Mouse (Mus musculus): ENCODE results near the gene Eef2kmt.

Gene Eef2kmt

DNA sequence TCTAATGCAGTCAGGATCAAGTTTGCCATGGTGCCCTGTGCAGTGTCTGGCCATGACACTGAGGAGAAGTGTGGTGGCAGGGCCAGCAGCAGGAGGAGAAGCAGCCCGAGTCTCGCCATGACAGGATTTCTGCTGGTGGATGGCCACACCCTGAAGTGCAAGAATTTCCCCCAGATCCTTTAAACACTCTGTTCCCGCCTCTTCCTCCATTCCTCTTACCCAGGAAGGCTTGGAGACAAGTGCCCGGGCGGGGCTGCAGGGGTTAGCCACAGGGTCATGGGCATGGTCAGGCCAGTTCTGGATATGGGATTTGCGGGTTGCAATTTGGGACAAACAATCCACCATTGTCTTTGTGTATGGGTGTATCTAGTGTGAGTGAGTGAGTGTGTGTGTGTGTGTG is 33.6 kb downstream of the Eef2kmt start, which contains the start of gene AU021092:
Gene AU021092, minus strand, starts transcription at position 160 of the 400 bp plus-strand sequence.
- no peak for DNase-seq (ENCODE audit: low spot score in 2 of 2)

DNA sequence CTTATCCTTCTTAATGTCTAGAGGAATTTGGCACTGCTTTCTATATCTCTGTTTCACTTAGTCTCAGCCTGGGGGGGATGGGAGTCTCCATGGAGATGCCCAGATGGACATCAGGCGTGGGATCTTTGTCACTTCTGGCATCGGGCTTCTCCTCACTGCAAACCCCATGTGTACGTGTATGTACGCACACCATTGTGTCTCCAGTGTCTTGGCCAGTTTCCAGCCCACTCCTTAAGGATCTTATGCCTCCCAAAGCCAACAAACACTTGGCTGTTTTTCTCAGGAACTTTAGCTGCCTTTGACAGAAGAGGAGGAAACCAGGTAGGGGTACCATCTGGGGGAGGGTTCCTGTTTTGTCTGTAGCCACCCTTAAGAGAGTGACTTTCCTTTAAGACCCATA is 34.4 kb downstream of the Eef2kmt start:
- DNase-seq (ENCODE audit: low spot score in 2 of 2), result no peak

GRCm38 (mm10) chr16:5217341-5218133 is 38.2 kb downstream of the Eef2kmt start:
- no peak for DNase-seq (ENCODE audit: low spot score in 2 of 2)

GRCm38 (mm10) chr16:5216686-5217085 is 39.1 kb downstream of the Eef2kmt start:
- DNase-seq (ENCODE audit: low spot score in 2 of 2), result no peak

GRCm38 (mm10) chr16:5214126-5214525 is 41.7 kb downstream of the Eef2kmt start:
- no peak for DNase-seq (ENCODE audit: low spot score in 2 of 2)

GRCm38 (mm10) chr16:5212150-5212549 is 43.6 kb downstream of the Eef2kmt start:
- no peak for DNase-seq (ENCODE audit: low spot score in 2 of 2)

DNA sequence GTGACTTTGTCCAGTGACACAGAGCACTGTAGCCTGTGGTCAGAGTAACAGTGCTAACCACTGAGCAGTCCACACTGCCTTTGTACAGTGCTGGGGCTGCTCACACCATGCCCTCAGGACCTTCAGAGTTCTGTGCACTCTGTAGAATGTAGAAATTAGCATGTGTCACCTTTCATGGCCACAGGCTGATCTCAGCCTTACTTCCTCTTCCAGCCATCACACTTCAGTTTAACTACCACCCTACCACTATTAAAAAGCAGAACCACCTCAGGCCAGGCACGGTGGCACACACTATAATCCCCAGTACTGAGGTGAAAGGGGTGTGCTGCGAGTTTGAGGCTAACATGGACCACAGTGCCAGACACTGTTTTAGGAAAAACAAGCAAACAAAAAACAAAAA is 45.4 kb downstream of the Eef2kmt start:
- no peak for DNase-seq (ENCODE audit: low spot score in 2 of 2)

DNA sequence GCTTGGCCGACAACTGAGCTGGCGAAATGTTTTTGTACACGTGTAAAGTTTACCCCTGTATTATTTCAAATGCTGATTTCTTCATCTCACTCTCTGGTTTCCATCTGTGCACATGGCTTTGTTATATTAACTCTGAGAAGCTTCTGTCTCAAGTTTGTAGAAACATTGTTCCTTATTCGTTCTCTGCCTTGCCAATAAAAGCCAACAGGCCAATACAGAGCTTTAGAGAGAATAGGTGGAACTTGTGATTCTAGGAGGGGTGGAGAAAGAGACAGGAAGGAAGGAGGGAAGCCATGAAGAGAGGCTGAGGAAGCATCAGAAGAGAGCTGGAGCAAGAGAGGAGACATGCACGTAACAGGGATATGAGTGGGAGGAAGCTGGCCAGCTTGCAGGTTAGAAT is 49.7 kb downstream of the Eef2kmt start:
- no peak for DNase-seq (ENCODE audit: low spot score in 2 of 2)

GRCm38 (mm10) chr16:5205431-5205970 is 50.3 kb downstream of the Eef2kmt start:
- no peak for DNase-seq (ENCODE audit: low spot score in 2 of 2)

DNA sequence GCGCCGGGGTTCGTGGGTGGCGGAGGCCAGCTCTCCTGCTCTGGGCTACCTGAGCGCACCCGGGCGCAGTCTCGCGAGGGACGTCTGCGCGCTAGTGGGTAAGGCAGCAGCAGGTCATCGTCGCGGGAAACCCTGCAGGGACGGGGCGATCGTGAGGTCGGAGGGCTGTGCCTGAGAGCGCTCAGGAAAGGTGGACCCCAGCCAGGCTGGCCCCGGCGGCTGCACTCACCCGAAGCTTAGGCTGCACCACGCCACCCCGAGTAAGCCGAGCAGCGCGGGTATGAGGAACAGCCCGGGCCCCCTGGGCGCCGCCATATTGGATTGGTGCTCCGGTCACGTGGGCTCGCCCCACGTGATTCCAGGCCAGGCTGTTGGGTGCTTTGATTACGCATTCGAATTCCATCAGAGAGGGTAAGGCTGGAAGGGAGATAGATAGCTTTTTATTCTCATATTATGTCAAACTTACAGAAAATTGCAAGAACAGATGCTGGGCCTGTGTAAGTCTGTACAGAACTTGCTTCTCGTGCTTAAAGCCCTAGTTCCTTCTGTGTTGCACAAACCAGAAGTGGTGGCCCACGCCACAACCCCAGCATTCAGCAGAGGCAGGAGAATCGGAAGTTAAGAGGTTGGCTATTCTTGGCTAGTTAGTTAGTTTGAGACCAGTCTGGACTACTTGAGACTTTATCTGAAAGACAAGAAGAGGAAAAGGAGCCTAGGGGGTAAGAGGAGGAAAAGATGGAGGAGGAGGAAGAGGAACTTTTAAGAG is 51.9 kb downstream of the Eef2kmt start, which contains the start of gene Nagpa:
Gene Nagpa, minus strand, starts transcription at position 345 of the 766 bp plus-strand sequence.
- peak; percentile 41 to 58 for DNase-seq (ENCODE audit: low spot score in 2 of 2)

DNA sequence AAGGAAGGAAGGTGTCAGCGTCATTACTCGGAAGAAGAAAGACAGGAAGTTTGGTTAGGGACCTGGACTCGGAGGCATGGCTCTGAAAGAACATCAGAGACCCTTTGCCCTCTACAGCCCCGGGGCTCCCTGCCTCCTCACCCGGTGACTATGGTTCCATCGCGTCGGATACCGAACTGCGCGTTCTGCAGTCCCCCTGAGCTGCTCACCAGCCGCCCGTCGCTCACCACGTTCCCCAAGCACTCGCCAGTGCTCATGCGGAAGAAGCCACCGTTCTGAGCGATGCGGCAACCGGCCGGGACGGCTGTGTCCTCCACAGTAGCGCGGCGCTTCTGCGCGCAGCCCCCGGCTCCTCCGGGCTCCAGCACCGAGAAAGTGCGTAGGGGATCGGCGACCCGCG is 52.6 kb downstream of the Eef2kmt start:
- DNase-seq (ENCODE audit: low spot score in 2 of 2), result peak in 1 of 2 experiments; percentile 15

DNA sequence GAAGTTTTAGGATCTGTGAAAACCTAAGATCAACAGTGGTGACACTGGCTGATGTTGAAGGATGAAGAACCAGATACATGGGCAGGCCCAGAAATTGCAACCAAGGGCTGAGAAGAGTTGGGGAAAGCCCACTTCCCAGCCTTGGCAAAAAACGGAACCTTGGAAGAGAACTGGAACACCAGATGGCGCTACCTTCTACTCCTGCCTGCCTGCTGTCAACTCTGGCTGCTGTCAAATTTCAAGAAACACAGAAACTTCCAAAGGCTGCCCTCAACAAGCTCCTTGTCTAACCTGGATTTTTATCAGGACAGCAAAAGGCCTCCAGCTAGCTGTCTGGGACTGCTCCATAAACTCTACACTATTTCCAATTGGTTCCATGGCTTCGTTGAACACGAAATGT is 53.1 kb downstream of the Eef2kmt start:
- peak in 1 of 2 experiments; percentile 17 for DNase-seq (ENCODE audit: low spot score in 2 of 2)

DNA sequence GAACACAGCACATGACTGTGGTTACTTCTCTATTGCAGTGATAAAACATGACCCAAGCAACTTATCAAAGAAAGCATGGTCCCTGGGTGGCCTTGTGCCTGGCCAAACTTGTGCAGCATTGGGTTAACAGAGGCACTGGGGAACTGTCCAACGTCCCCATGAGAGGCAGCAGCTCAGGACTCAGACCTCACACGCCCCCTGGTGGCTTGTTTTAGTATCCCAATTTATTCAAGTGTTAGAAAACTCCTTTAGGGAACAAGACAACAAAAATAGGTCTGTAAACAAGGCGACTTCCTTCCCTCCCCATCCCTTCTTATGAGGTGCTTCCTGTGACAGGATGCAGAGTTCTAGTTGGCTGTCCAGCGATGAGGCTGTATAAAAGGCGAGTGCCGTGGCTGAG is 60.7 kb downstream of the Eef2kmt start:
- peak in 1 of 2 experiments; percentile 38 for DNase-seq (ENCODE audit: low spot score in 2 of 2)

Measured in spleen, postnatal 14 days (tissue).